Mouse (Mus musculus): ENCODE data around the gene Stk40. TPM values are rescaled to one million over a fixed set of nuclear protein-coding genes. Genes with fewer than 3 reads are reported as not detected.
A peak's percentile ranks its signal among the peaks of the same experiment; 100 is the strongest.

Gene Stk40
- polyA plus RNA-seq, 1 experiment from 2014 or later, result 37.4 TPM

DNA sequence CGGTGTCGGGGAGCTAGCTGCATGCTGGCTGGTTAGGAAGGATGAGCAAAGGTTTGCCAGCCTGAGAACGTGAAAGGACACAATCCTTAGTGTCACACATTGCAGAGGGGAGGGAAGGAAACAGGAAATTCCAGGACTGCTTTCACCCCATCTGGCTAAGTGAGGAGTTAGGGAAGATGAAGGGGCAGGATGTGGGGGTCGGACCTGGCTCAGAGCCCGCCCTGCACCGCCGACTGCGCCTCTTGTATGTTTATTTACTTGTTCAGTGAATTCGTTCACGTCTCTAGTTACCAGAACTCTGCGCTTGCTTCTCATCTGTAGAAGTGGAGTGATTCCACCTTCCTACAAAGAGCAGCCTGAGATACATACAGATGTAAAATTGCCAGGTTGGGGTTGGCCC lies 26.7 kb downstream of the Stk40 start:
- H3K4me2 ChIP-seq (replicated peaks), result no peak overlapping the region
- no peaks in the 10 kb centered on the region for H3K9me3 ChIP-seq (replicated peaks)
- H3K36me3 ChIP-seq, result peaks cover 52% of the 10 kb centered on the region
- no peak overlapping the region for H3K4me3 ChIP-seq (replicated peaks)
- peaks cover 40% of the 10 kb centered on the region for H3K4me1 ChIP-seq
- no peaks in the 10 kb centered on the region for H3K27me3 ChIP-seq
- no peak overlapping the region for H3K9ac ChIP-seq
- 30% methylated on average over 11 of the region's 11 CpGs for WGBS
- peak overlapping the region; percentile 86 for H3K27ac ChIP-seq (replicated peaks)
- ATAC-seq (ENCODE audit: insufficient number of reproducible peaks, low FRiP score, low TSS enrichment, low read depth), result no peak

- peak; percentile 41; the same call in 1 of the 2 replicates for ATAC-seq (ENCODE audit: insufficient number of reproducible peaks, low FRiP score, low TSS enrichment, low read depth)
- WGBS, result 35% methylated on average over 10 of the region's 10 CpGs
- H3K9ac ChIP-seq, result no peak overlapping the region
- no peaks in the 10 kb centered on the region for H3K27me3 ChIP-seq
- peaks cover 50% of the 10 kb centered on the region for H3K36me3 ChIP-seq
- peaks cover 40% of the 10 kb centered on the region for H3K4me1 ChIP-seq
- H3K4me3 ChIP-seq (replicated peaks), result no peak overlapping the region
- no peaks in the 10 kb centered on the region for H3K9me3 ChIP-seq (replicated peaks)
- H3K4me2 ChIP-seq (replicated peaks), result no peak overlapping the region
- peak overlapping the region; percentile 86 for H3K27ac ChIP-seq (replicated peaks)
Observed at GRCm38 (mm10) chr4:126131290-126132121, 27.7 kb downstream of the Stk40 start.

- Histone ChIP-seq H3K27ac (replicated peaks) (peak overlapping the region; percentile 86), H3K4me3 (replicated peaks) (no peak overlapping the region), H3K4me1 (peaks cover 40% of the 10 kb centered on the region), H3K9me3 (replicated peaks) (no peaks in the 10 kb centered on the region), H3K36me3 (peaks cover 46% of the 10 kb centered on the region), H3K4me2 (replicated peaks) (no peak overlapping the region), H3K27me3 (no peaks in the 10 kb centered on the region), H3K9ac (no peak overlapping the region)
- ATAC-seq (ENCODE audit: insufficient number of reproducible peaks, low FRiP score, low TSS enrichment, low read depth), result no peak
- 52% methylated on average over 6 of the region's 6 CpGs for WGBS
Observed at GRCm38 (mm10) chr4:126132636-126133264, 29.0 kb downstream of the Stk40 start.

DNA sequence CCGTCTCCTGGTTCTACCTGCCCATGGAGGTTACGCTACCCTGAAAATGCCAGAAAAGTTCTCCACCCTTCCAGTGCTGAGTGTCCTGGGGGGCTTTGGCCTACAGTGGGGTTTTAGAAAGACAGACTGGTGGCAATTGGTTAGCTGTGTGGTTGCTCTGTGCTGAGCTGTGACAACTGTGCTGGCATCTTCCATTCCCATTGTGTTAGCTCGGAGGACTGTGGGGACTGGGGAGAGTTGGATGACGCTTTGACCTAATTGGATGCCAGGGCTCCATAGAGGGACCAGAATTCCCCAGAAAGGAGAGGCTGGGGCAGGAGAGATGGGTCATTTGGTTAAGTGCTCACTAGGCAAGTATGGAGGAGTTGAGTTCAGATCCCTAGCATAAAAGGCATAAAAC lies 30.5 kb downstream of the Stk40 start:
- WGBS, result 87% methylated on average over 4 of the region's 4 CpGs
- Histone ChIP-seq H3K4me1 (peaks cover 40% of the 10 kb centered on the region), H3K36me3 (peaks cover 46% of the 10 kb centered on the region), H3K27ac (replicated peaks) (no peak overlapping the region), H3K4me3 (replicated peaks) (no peak overlapping the region), H3K9me3 (replicated peaks) (no peaks in the 10 kb centered on the region), H3K4me2 (replicated peaks) (no peak overlapping the region), H3K27me3 (no peaks in the 10 kb centered on the region), H3K9ac (no peak overlapping the region)
- no peak for ATAC-seq (ENCODE audit: insufficient number of reproducible peaks, low FRiP score, low TSS enrichment, low read depth)

DNA sequence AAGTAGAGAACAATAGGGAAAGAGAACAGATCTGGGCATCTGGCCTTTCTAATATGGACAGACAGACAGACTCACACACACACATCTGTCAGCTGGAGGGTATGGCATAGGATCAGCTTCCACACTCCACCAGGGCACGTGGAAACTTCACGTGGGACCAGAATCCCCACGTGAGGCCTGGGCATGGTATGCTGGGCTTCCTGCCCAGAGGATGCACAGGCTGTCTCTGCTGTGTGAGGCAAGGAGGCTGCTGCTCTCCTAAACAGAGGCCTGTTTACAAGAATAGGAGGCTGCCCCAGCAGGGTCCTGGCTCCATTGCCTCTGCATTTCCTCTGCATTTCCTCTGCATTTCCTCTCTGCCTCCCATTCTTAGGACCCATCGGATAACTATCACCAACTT lies 30.9 kb downstream of the Stk40 start:
- no peak overlapping the region for H3K27ac ChIP-seq (replicated peaks)

DNA sequence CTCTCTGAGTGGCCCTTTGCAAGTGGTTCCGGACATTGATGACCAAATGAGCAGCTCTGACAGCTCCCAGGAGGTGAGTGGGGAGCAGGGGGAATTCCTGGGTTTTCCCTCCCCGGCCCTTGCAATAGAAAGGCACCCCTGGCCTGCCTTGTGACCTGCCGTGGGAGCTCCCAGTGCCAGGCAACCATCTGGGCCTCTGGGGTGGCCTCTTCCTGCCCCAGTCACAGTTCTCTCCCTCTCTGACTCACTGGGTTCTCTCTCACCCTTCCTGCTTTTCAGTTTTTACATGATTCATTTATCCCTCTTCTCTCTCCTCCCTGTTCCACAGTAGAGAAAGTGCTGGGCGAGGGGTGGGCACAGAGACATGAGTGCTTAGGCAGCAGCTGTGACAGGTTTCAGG lies 34.0 kb downstream of the Stk40 start:
- Histone ChIP-seq H3K9me3 (replicated peaks) (no peaks in the 10 kb centered on the region), H3K4me2 (replicated peaks) (no peak overlapping the region), H3K27me3 (no peaks in the 10 kb centered on the region), H3K27ac (replicated peaks) (no peak overlapping the region), H3K9ac (no peak overlapping the region), H3K4me1 (peaks cover 13% of the 10 kb centered on the region), H3K4me3 (replicated peaks) (no peak overlapping the region), H3K36me3 (peaks cover 50% of the 10 kb centered on the region)
- ATAC-seq (ENCODE audit: insufficient number of reproducible peaks, low FRiP score, low TSS enrichment, low read depth), result no peak
- 80% methylated on average over 4 of the region's 4 CpGs for WGBS

More for the DNA sequence above, 30.9 kb downstream of the Stk40 start:
- H3K4me3 ChIP-seq (replicated peaks), result no peak overlapping the region
- no peaks in the 10 kb centered on the region for H3K9me3 ChIP-seq (replicated peaks)
- no peak overlapping the region for H3K4me2 ChIP-seq (replicated peaks)
- no peak for ATAC-seq (ENCODE audit: insufficient number of reproducible peaks, low FRiP score, low TSS enrichment, low read depth)
- no peaks in the 10 kb centered on the region for H3K27me3 ChIP-seq
- no peak overlapping the region for H3K9ac ChIP-seq
- 71% methylated on average over 4 of the region's 4 CpGs for WGBS
- H3K36me3 ChIP-seq, result peaks cover 46% of the 10 kb centered on the region
- peaks cover 40% of the 10 kb centered on the region for H3K4me1 ChIP-seq

DNA sequence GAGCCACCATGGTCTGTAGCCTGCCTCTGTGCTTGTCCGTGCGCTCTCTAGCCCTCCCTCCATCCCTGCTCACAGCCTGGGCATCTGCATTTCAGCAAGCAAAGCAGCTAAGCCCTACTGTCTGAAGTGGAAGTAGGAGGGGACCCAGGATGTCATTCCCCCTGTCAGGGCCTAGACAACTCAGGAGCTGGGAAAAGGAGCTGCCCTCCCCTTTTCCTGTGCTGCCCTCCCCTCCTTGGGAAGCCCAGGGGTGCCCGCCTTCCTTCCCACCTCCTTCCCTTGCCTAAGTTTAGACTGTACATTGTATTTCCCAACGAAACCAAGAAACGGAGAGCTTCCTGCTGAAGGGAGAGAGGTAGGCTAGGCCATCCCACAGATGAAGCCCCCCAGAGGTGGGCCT lies 37.3 kb downstream of the Stk40 start:
- ATAC-seq (ENCODE audit: insufficient number of reproducible peaks, low FRiP score, low TSS enrichment, low read depth), result no peak
- H3K9ac ChIP-seq, result no peak overlapping the region
- H3K27ac ChIP-seq (replicated peaks), result no peak overlapping the region; the same call in 1 of the 2 replicates
- H3K9me3 ChIP-seq (replicated peaks), result no peaks in the 10 kb centered on the region
- no peaks in the 10 kb centered on the region for H3K27me3 ChIP-seq
- WGBS, result 56% methylated on average over 5 of the region's 5 CpGs
- peaks cover 39% of the 10 kb centered on the region for H3K36me3 ChIP-seq
- H3K4me3 ChIP-seq (replicated peaks), result no peak overlapping the region
- 0 out of 2 replicates have a peak, but pooled peaks cover 4% of the 10 kb centered on the region for H3K4me1 ChIP-seq
- no peak overlapping the region for H3K4me2 ChIP-seq (replicated peaks)

DNA sequence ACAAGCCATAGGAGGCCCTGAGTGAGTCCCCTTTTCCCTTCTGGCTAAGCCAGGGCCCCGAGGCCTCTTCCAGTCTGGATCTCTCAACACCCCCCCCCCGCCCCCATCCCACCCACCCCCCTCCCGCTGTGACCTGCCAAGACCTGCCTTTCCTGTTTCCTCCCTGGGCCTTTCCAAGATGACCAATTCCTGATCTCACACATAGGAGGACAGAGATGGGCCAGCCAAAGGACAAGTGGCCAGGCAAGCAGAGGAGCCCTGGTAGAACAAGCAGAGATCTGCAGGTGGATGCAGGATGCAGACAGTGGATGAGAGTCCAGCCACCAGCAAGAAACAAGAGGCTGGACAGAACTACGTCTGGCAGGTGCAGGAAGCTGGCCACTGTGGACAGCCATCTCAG lies 41.6 kb downstream of the Stk40 start:
- no peak for ATAC-seq (ENCODE audit: insufficient number of reproducible peaks, low FRiP score, low TSS enrichment, low read depth)
- WGBS, result 28% methylated on average over 4 of the region's 4 CpGs
- no peak overlapping the region for H3K4me3 ChIP-seq (replicated peaks)

GRCm38 (mm10) chr4:126146974-126147532 lies 43.3 kb downstream of the Stk40 start:
- Histone ChIP-seq H3K9me3 (replicated peaks) (no peaks in the 10 kb centered on the region), H3K9ac (no peak overlapping the region), H3K27ac (replicated peaks) (peak overlapping the region; percentile 92), H3K4me2 (replicated peaks) (peak overlapping the region; percentile 89), H3K36me3 (no peaks in the 10 kb centered on the region; the same call in 1 of the 2 replicates), H3K27me3 (no peaks in the 10 kb centered on the region), H3K4me1 (peaks cover 45% of the 10 kb centered on the region), H3K4me3 (replicated peaks) (peak overlapping the region; percentile 64; the same call in 1 of the 2 replicates)
- no peak for ATAC-seq (ENCODE audit: insufficient number of reproducible peaks, low FRiP score, low TSS enrichment, low read depth)
- 32% methylated on average over 9 of the region's 9 CpGs for WGBS

More for the DNA sequence above, 41.6 kb downstream of the Stk40 start:
- Histone ChIP-seq H3K9ac (no peak overlapping the region), H3K4me1 (peaks cover 32% of the 10 kb centered on the region), H3K36me3 (peaks cover under 1% of the 10 kb centered on the region; the same call in 1 of the 2 replicates), H3K27me3 (no peaks in the 10 kb centered on the region), H3K27ac (replicated peaks) (no peak overlapping the region), H3K4me2 (replicated peaks) (no peak overlapping the region), H3K9me3 (replicated peaks) (no peaks in the 10 kb centered on the region)

GRCm38 (mm10) chr4:126147533-126148160 lies 43.9 kb downstream of the Stk40 start, which contains the start of gene Eva1b:
Gene Eva1b, plus strand, starts transcription at chr4:126147744.
- WGBS, result 2% methylated on average over 24 of the region's 24 CpGs
- Histone ChIP-seq H3K36me3 (no peaks in the 10 kb centered on the region; the same call in none of the 2 replicates), H3K27ac (replicated peaks) (peak within 1 kb of the TSS; percentile 92), H3K4me1 (peaks cover 48% of the 10 kb centered on the region), H3K4me2 (replicated peaks) (peak within 1 kb of the TSS; percentile 89), H3K27me3 (no peaks in the 10 kb centered on the region), H3K9ac (peak within 1 kb of the TSS; percentile 56), H3K9me3 (replicated peaks) (no peaks in the 10 kb centered on the region), H3K4me3 (replicated peaks) (peak within 1 kb of the TSS; percentile 64)
- peak; percentile 26 for ATAC-seq (ENCODE audit: insufficient number of reproducible peaks, low FRiP score, low TSS enrichment, low read depth)

All from embryonic facial prominence, embryonic 15.5 days (tissue).